Mouse (Mus musculus) frontal cortex, adult 2 months (tissue): ENCODE data around the gene Tnpo3. TPM values are rescaled to one million over a fixed set of nuclear protein-coding genes. Genes with fewer than 3 reads are reported as not detected.
A peak's percentile ranks its signal among the peaks of the same experiment; 100 is the strongest.

ENCODE experiments used
- DNase-seq, 2 experiments: peaks; one replicate each; pipeline ENCODE4 v3.0.0; 2022; ENCODE audit warnings: low spot score in 1 of 2; ENCODE audit errors: extremely low spot score in 1 of 2
- polyA plus RNA-seq: library from polyadenylated mRNA; depleted of rRNA; stranded (reverse); fragments of >200 nt; gene quantifications from 2 replicates; pipeline ENCODE4 v1.2.3, GENCODE M21; 2012; rRNA removed

Gene Tnpo3
- polyA plus RNA-seq, result 49.3 and 57.0 TPM in 2 replicates

DNA sequence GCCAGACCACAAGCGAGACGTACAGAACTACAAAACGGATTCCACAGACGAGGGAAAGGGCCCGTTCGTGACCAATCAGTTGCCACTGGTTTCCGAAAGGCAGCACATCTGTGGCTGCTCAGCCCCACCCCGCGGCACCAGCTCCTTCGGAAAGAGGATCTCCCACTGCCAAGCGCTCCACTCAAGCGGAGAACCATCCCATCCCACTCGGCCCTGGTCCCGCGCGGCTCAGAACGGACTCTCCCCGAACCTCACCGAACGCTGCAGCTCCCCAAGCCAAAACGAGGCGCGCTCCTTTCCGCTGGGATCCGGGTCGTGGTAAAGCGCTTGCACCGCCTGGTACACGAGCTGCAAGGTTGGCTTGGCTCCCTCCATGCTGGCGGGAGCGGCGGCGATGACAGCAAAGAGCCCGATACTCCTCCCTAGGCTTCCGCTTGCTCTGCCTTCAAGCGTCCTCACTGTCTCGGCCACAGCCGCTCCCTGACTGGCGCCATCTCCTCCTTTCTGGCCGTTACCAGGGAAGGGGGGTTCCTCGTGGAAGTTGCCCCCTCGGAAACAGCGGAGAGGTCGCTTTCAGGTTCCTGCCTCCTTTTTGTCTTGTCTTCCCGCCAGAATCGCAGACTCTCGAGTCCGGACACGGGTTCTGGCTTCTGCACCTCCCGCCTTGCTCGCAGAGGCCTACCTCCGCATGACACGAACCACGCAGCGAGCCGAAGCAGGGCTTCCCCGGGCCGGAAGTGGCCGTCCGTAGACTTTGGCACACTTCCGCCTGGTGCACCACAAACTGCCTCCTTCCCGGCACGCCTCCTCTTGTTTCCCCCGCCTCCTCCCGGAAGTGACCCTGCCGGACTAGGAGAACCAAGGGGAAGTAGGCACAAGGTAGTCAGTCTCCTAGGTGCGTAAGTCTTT is at the start of gene Tnpo3:
Tnpo3 (minus strand) TSS at position 777 of the 909 bp plus-strand sequence.
- peak; percentile 82 to 95 for DNase-seq

DNA sequence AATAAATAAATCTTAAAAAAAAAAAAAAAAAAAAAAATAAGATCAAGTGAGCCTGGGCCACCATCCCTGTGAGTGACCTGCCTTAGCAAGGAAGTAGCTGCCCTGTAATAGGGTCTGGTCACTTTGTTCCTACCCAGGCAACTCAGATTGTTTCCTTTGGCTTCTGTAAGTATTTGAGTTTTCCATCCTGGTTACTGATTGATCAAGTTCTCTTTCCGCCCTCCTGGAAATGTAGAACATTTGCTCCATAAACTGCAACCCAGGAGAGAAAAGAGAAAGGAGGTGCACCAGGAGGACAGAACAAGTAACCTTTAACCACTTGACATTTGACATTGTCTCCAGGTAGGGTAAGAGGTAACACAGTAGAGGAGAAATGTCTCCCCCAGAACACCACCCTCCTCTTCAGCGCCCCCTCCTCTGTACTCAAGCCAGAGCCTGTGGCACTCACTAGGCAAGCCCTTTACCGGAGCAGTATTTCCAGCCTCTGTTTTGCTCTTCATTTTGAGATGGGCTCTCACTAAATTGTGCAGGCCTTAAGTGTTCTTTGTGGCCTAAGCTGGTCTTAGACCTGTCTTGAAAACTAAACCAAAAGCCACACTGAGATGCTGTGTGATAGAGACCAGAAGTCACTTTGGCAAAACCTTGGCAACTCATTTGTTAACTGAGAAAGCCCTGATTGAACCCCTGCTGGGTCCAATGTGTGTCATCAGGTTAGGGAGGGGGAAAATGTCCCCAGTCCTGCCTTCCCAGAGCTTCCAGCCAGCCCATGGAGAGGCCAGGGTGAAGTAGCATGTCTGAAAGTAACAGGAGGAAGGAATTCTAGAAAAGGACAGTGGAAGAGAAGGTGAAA is 49.2 kb upstream of the Tnpo3 start:
- DNase-seq, result no peak

DNA sequence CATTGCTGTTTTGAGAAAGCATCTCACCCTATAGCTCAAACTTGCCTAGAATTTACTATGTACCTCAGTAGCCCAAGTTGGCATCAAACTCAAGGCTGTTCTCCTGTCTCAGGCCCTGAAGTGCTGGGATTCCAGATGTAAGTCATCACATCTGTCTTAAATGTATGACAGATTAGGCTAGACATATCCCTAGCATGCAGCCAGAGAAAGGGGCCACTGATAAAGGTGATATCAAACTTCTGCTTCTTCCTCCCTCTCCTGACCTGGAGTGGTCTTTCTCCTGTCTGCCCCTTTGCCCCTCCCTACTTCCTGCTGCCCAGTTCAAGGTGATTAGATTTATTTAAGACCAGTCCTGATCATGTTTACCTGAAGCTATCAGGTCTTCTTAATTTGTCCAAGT is 43.6 kb upstream of the Tnpo3 start:
- DNase-seq, result no peak

DNA sequence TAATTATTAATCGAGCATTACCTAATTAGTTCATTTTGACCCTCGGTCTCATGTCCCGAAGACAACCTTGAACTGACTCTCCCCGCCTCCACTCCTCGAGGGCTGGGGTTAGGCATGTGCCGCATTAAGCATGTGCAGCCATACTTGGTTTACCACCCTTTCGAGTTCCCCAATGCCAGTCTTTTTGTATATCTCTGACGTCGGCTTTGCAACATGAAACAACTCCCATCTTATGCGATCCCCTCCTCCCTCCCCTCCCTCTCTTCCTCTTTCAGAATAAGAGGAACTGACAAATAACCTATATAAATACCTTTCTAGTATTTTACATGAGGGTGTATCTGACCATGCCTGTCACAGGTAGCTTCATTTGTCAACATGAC is 40.5 kb upstream of the Tnpo3 start:
- DNase-seq, result no peak

DNA sequence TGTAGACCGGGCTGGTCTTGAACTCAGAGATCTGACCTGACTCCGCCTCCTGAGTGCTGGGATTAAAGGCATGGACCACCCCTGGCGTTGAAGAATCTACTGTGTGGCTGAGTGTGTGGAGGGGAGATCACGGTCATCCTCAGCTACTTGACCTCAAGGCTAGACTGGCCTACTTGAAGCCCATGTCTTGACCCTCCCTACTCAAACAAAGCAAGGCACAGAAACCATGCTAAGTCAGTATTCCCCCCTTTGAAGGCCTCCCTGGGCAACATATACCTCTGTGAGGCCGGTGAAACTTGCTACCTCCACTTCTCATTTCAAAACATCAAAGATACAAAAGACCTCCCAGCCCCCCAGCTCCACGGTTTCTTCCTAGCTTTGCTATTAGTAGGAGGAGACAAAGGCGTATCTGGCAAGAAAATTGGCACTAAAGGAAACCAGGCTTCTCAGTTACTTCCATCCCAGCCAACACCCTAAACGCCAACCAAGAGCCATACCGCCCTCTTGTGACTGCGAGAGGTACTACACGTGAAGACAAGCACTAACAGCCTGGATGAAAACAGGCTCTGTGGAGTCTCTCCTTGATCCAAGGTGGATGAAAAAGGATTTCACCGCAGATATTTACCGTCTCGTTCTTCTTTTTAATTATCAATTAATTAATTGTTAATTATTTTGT is 39.9 kb upstream of the Tnpo3 start:
- DNase-seq, result peak; percentile 77 to 97

DNA sequence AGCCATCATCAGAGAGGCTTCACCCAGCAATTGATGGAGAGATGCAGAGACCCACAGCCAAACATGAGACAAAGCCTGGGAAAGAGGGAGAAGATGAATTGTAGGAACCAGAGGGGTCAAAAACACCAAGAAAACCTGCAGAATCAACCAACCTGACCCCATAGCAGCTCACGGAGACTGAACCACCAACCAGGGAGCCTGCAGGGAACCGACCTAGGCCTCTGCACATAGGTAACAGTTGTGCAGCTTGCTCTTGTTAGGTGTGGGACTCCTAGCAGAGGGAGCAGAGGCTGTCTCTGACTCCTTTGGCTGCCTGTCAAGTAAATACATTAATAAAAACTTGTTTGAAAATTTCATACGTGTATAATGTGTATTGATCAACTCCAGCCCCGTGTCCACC is 32.1 kb upstream of the Tnpo3 start:
- DNase-seq, result no peak

DNA sequence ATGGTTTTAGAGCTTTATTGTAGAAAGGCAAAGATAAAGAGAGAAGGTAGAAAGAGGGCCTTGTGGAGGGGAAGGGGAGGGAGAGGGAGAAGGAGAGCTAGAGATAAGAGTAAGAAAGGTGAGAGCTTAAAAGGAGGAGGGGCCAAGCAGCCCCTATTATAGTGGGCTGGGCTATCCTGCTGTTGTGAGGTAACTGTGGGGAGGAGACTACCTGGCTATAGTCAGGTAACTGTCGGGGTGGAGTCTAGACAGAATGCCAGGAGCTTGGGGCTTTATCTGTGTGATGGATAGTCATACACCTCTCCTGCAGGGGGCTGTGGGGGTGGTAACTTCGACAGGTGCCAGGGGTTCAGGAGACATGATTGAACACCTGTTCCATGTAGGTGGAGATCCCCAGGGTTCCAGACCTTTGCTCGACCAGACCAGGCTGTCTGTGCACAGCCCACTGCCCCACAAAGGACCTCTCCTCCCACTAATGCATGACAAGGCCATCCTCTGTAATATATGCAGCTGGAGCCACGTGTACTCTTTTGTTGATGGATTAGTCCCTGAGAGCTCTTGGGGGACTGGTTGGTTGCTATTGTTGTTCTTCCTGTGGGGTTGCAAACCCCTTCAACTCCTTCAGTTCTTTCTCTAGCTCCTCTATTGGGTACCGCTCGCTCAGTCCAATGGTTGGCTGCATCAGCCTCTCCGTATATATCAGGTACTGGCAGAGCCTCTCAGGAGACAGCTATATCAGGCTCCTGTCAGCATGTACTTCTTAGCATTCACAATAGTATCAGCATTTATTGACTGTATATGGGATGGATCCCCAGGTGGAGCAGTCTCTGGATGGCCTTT is 30.1 kb upstream of the Tnpo3 start:
- DNase-seq, result no peak

DNA sequence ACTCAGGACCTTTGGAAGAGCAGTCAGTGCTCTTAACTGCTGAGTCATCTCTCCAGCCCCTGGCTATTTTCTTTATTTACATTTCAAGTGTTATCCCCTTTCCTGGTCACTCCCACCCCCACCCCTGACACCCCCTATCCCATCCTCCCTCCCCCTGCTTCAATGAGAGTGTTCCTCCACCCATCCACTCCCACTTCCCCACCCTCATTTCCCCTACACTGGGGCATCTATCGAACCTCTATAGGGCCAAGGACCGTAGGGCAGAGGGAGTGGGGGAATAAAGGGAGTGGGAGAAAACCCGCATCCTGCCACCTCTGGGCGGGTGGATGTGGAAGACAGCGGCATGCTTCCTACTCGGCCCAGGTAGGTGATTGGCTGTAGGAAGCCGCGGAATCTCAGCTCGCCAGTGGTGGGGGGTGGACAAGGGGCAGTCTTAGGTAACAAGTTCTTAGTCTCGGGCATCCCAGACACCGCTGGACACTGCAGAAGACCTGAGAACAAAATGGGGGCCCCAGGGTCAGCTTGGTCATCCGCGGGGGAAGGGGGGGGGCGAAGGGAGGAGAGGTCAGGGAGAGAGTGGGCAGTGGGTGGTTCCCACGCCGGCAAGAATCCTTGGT is 29.3 kb upstream of the Tnpo3 start:
- DNase-seq, result no peak

DNA sequence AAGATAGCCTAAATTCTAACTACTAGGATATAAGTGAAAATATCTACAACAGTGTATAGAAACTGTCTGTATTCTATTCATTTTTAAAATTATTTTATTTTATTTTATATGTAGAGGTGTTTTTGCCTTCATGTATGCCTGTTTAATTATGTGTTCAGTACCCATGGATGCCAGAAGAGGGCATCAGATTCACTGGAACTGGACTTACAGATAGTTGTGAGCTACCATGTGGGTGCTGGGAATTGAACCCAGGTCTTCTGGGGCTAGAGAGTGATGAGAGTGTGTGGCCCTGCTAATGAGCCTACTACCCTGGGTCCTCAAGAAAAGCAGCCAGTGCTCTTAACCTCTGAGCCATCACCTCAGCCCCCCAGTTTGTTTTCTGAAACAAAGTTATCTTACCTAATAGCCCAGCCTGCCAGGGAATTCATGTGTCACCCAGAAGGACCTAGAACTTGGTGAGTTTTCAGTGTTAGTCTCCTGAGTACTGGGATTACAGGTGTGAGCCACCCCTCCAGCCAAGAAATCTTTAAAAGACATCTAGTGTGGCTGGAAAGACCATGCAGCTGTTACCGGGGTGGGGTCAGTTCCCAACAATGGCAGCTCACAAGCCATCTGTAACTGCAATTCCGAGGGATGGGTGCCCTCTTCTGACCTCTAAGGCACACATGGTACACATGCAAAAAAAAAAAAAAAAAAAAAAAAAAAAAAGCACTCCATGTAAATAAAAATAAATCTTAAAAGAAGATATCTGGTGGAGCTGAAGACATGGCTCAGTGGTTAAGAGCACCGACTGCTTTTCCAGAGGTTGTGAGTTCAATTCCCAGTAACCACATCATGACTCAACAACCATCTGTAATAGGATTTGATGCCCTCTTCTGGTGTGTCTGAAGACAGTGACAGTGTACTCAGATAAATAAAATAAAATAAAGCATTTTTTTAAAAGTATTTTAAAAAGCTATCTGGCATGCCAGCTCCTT is 28.0 kb upstream of the Tnpo3 start:
- DNase-seq, result no peak

DNA sequence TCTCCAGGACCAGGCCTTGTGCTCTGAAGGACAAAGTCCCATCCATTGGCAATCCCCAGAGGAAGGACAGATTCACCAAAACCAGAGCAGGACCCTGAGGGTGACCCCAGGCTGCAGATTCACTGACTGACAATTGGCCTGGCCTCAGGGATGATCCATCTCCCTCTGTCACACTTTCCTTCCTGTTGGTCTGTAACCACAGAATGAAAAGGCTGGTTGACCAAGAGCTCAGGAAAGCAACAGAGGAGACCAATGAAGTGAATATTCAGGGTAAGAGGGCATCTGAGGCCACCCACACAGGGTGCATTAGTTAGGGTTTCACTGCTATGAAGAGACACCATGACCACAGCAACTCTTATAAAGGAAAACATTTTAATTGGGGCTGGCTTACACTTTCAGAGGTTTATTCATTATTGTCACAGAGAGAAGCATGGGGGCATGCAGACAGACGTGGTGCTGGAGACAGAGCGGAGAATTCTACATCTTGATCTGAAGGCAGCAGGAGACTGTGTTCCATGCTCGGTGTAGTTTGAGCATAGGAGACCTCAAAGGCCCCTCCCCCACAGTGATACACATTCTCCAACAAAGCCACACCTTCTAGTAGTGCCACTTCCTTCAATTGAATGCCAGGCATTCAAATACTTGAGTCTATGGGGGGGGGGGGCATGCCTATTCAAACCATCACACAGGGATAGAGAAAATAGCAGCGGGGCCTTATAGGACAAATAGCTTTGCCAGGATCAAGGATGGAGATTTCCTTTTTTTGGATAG is 26.8 kb upstream of the Tnpo3 start:
- DNase-seq, result no peak

DNA sequence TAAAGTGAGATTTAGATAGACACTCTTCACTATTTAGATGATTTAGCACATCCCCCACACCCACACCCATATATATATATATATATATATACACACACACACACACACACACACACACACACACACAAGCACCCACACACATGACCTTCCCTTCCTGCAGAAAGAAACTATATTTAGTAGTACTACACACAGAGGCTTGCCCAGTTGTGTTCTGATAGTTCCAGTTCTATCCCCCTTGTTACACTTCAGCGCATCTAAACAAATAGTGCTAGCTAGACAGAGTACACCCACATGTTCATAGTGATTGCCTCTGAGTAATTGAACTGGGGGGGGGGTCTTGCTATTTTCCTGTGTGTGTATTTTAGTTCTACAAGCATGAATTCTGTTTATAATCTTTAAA is 24.9 kb upstream of the Tnpo3 start:
- DNase-seq, result no peak

DNA sequence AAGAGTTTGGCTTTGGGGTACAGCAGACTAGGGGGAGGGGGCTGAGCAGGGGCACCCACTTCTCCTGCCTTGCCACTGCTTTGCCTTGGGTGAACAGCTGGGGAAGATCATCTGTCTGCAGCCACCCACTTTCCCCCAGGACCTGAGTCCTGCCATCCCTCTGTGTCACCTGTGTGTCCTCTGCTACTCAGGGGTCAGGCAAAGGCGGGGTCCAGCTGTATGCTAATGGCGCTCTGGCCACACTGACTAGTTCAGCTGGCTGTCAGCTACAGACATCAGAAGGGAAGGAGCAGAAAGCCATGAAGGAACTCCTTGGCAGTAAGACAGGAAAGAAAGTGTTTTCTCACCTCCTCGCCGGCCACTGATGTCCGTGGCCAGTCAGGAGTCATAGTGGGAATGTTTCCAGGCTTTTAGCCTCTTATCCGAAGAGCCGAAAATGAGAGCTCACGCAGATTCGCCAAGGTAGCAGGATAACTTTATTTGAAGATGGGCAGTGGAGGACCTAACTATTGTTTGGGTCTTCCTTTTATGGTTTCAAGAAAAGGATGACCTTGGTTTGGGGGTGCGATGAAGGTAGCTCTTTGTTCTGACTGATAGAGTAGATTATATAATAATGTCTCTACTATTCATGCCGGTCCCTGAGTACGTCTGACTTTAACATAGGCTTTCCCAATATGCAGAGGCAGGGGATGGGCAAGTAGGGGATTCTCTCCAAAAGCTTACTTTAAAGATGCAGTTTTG is 23.0 kb upstream of the Tnpo3 start:
- no peak for DNase-seq

DNA sequence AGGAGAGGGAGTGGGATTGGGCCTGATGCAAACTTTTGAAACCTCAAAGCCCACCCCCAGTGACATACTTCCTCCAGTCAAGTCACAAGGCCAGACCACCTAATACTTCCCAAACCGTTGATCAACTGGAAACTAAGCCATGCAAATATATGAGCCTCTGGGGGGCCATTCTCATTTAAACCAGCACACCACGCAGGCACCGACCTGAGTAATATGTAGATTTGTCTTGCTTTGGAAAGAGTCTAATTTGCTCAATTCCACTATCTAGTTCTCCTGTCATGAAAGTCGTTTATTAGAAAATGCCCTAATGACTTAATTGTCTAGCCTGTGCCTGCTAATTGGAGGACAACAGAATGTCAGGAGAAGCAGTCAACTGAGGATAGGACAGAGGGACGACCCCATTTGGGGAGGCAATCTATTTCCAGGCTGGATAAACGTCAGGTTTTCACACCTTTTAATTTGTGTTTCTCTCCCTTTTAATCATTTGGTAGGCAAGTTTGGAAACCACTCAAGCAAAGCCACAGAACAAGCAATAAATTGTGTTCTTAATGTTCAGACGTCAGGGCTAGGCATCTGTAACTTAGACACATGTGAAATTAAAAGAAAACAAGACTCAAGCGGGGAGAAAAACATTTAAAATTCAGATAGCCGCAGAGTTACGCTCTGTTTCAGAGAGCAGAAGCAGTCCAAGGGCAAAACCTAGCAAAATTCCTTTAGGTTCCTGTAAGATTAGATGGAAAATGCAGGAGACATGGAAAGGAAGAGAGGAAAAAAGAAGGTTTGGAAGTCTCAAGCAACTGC is 22.3 kb upstream of the Tnpo3 start:
- no peak for DNase-seq

DNA sequence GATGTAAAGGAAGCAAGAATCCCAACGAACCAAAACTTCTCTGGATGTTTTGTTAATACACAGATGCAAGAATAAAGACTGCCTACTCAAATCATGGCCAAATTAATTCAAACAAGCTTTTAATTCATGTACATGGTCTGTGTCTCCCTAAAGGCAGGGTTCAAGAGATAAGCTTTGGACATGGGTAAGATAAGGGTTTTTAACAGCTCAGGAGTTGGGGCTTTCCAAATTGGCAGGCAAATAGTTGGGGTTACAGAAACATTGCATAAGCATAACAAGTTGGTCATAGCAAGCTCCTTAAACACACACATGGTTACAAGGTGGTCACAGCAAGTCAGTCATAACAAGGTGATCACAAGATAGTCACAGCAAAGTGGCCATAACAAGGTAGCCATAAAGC is 20.5 kb upstream of the Tnpo3 start:
- no peak for DNase-seq

DNA sequence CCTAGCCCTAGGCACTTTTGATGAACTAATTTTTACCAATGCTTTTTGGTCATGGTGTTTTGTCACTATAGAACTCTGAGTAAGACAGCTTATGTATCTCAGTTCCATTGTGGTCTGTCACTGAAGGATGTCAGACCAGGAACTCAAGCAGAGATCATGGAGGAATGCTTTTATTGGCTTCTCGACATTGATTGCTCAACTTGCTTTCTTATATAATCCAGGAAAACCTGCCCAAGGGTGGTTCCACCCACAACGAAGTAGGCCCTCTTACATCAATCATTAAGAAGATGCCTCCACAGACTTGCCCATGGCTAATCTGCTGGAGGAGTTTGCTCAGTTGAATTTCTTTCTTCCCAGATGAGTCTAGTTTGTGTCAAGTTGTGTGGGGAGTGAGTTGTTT is 18.1 kb upstream of the Tnpo3 start:
- no peak for DNase-seq

DNA sequence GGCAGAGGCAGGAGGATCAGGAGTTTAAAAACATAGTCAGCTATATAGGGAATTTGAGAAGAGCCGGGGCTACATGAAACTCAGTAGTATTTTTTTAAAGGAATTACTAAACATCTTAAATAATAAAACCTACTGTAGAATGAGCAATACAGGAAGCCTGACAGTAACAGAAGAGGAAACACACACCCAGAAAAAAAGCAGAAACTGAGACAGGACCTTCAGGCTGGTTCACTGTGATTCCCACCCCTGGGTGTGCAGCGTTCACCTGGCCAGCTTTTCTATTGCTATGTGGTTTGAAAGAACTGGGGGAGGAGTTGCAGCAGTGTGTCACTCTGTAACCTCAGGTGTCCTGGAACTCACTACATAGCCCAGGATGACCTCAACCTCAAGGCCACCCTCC is 14.2 kb upstream of the Tnpo3 start:
- DNase-seq, result no peak
